Mouse (Mus musculus): ENCODE data around the gene Syt5. TPM values are rescaled to one million over a fixed set of nuclear protein-coding genes. Genes with fewer than 3 reads are reported as not detected.

Gene Syt5
- total RNA-seq, 2 experiments from 2014 or later, result 9.5 to 12.7 TPM

DNA sequence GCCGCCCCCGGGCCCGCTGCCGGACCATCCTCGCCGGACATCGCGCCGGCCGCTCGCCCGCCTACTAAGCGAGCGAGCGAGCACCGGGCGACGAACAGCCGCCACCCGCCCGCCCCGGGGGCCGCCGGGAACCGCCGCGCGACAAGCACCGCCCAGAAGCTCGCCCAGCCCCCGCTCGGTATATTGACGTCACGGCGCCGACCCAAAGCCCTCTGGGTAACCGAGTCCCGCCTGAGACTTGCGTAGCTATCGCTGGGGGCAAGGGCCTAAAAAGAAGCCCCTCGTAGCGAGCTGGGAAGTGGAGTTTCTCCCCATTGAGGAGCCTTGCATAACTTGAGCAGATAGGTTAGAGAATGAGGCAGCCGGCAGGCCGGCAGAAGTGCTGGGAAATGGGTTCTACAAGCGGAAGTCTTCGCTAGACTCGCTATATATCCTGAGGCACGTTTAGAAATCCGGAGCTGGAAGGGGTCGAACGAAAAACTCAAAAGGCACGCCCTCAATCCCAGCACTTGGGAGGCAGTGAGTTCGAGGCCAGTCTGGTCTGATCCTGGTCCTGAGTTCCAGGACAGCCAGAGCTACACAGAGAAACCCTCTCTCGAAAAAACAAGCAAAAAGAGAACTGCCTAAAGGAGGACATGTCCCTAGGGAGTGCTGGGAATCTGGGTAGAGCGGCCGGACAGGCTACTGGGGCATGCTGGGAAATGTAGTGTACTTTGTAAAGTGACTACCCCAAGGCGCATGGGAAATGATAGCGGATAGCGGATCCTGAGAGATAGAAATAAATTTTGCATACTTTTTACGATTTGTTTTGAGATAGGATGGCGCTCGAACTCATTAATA is 45.6 kb downstream of the Syt5 start, which contains the start of gene Ppp1r12c:
Gene Ppp1r12c, minus strand, starts transcription at position 123 of the 840 bp plus-strand sequence.
- DNase-seq, result peak; percentile 98

DNA sequence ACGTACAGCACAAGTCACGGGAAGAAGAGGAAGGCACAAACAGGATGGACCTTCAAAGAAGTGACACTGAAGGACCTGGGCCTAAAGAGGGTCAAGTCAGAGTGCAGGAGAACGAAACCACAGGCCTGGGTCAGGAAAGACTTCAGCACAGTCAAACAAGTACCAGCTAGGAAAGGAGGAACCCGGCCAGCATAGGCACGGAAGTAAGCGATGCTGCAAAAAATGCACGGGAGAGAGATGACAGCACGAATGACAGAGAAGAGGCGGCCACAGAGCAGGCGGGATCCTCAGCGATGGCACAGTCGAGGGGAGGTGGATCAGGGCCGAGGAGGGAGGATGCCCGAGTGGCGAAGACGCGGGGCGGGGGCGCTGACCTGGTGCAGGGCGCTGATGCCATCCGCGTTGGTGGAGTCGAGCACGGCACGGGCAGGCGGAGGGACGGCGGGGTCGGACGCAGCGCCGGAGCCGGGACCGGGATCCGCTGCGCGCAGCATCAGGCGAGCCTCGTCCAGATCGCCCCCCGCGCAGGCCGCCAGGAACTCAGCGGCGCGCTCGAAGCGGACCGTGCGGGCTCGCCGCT is 46.4 kb downstream of the Syt5 start:
- DNase-seq, result peak; percentile 67

DNA sequence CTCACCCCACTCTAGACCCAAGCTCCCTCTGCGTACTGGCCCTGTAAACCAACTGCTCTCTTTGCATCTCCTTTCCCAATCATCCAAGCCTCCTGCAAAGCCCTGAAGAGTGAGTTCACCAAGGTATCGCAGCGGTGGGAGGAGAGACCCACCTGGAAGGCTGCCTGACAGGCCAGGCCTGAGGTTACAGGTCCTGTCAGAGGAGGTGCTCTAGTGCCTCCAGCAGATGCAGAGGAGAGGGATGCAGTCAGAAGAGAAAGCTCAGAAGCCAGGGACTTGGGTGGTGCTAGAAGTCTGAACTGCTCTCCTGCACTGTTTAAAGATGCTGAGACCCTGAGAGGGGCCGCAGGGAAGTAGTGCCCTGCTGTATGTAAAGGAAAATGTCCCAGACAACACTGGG is 48.3 kb downstream of the Syt5 start:
- DNase-seq, result no peak

- DNase-seq, result peak; percentile 57
These were observed 49.1 kb downstream of the Syt5 start for GRCm38 (mm10) chr7:4498251-4498650.

GRCm38 (mm10) chr7:4497271-4497903 is 50.0 kb downstream of the Syt5 start:
- no peak for DNase-seq

- DNase-seq, result no peak
These were observed 50.9 kb downstream of the Syt5 start for GRCm38 (mm10) chr7:4496468-4496867.

- no peak for DNase-seq
These were observed 53.4 kb downstream of the Syt5 start for GRCm38 (mm10) chr7:4493991-4494390.

- no peak for DNase-seq
These were observed 54.8 kb downstream of the Syt5 start for GRCm38 (mm10) chr7:4492284-4493224.

- no peak for DNase-seq
These were observed 56.0 kb downstream of the Syt5 start for GRCm38 (mm10) chr7:4491308-4491707.

Small RNA genes lying within 50 kb of the gene (microRNA-seq; reads per million reads assigned to microRNA genes)
- not detected for gene Gm23577

Other genes with a start within 250 kb of the Syt5 start
- under 1 TPM; 0.24 to 0.39 TPM for gene Ncr1, start 209.8 kb downstream of the Syt5 start, total RNA-seq (2021)
- gene Gp6, start 149.8 kb downstream of the Syt5 start, total RNA-seq (2021), result under 1 TPM; 0.12 to 0.18 TPM
- gene Rdh13, start 101.9 kb downstream of the Syt5 start, total RNA-seq (2021), result 10 to 100 TPM; 30.9 to 38.2 TPM
- gene Eps8l1, start 86.9 kb downstream of the Syt5 start, total RNA-seq (2021), result 1 to 10 TPM; 2.1 to 7.1 TPM
- 10 to 100 TPM; 74.0 to 84.4 TPM for gene Ppp1r12c, start 45.9 kb downstream of the Syt5 start, total RNA-seq (2021)
- gene Tnnt1, start 31.2 kb downstream of the Syt5 start, total RNA-seq (2021), result 10 to 100 TPM; 17.3 to 93.6 TPM
- 1 to 10 TPM in 1 of 2 experiments, under 1 TPM in 1; 0.78 to 1.3 TPM for gene Tnni3, start 23.3 kb downstream of the Syt5 start, total RNA-seq (2021)
- 1 to 10 TPM in 1 of 2 experiments, under 1 TPM in 1; 0.60 to 1.1 TPM for gene Dnaaf3, start 15.1 kb downstream of the Syt5 start, total RNA-seq (2021)
- not detected for gene Ptprh, start 56.5 kb upstream of the Syt5 start, total RNA-seq (2021)
- gene Tmem86b, start 83.9 kb upstream of the Syt5 start, total RNA-seq (2021), result 10 to 100 TPM; 12.7 to 14.7 TPM
- 10 to 100 TPM; 74.0 to 83.3 TPM for gene Ppp6r1, start 111.5 kb upstream of the Syt5 start, total RNA-seq (2021)
- gene Hspbp1, start 137.5 kb upstream of the Syt5 start, total RNA-seq (2021), result 10 to 100 TPM; 36.1 to 36.7 TPM
- gene Brsk1, start 143.1 kb upstream of the Syt5 start, total RNA-seq (2021), result 10 to 100 TPM in 1 of 2 experiments, 1 to 10 TPM in 1; 7.5 to 11.8 TPM
- gene Tmem150b, start 177.7 kb upstream of the Syt5 start, total RNA-seq (2021), result under 1 TPM; 0.21 to 0.27 TPM
- gene Kmt5c, start 192.6 kb upstream of the Syt5 start, total RNA-seq (2021), result 10 to 100 TPM; 54.5 to 98.2 TPM
- 10 to 100 TPM; 28.5 to 39.2 TPM for gene Cox6b2, start 205.6 kb upstream of the Syt5 start, total RNA-seq (2021)
- not detected for gene Fam71e2, start 223.8 kb upstream of the Syt5 start, total RNA-seq (2021)
- under 1 TPM; 0.12 to 0.18 TPM for gene Il11, start 235.3 kb upstream of the Syt5 start, total RNA-seq (2021)
- not detected for gene Tmem190, start 235.4 kb upstream of the Syt5 start, total RNA-seq (2021)
- gene Tmem238, start 242.1 kb upstream of the Syt5 start, total RNA-seq (2021), result 10 to 100 TPM; 10.4 to 11.3 TPM
- gene Rpl28, start 245.3 kb upstream of the Syt5 start, total RNA-seq (2021), result 1,000 to 10,000 TPM; 1,057 to 1,113 TPM